10 mouse cellular contexts compared by ENCODE assay signal in genomic region chr17:49889629-49890028, GRCm38 (mm10).
DNase-seq lines count a peak whose midpoint lies in the region; ATAC-seq and TF ChIP-seq lines count a peak whose summit lies in the region.
"Had no signal": no experiment of that assay in that cellular context is flagged by ENCODE, and none has a peak within 500 bp of the region (broad histone marks: within the 10 kb centered on the region; RNA-seq: fewer than 3 reads in every experiment).

No protein-coding gene starts in this region.

- no peak overlapping the region for H3K4me3 ChIP-seq in heart, adult 2 months
- H3K4me3 ChIP-seq in ES-E14 (ENCODE audit: insufficient read depth in 1 of 2, low read depth in 1 of 2, low read length in 2 of 2, poor library complexity in 1 of 2, severe bottlenecking in 1 of 2), result no peak overlapping the region
- no peak overlapping the region for H3K4me3 ChIP-seq in hindbrain, embryonic 10.5 days
- H3K4me3 ChIP-seq in midbrain, embryonic 13.5 days (replicated peaks), result no peak overlapping the region
- no peak overlapping the region for H3K4me3 ChIP-seq in liver, embryonic 12.5 days
- no peak overlapping the region for H3K4me3 ChIP-seq in liver, embryonic 11.5 days (ENCODE audit: low read depth, low read length)
- H3K4me3 ChIP-seq: embryonic facial prominence, embryonic 13.5 days had no signal

- H3K27ac ChIP-seq in heart, adult 2 months, result no peak overlapping the region
- H3K27ac ChIP-seq in ES-E14 (ENCODE audit: insufficient read depth, low read depth, low read length, poor library complexity, severe bottlenecking), result no peak overlapping the region
- H3K27ac ChIP-seq in hindbrain, embryonic 10.5 days, result peak overlapping the region; percentile 31
- no peak overlapping the region for H3K27ac ChIP-seq in midbrain, embryonic 13.5 days
- H3K27ac ChIP-seq in liver, embryonic 12.5 days, result no peak overlapping the region
- H3K27ac ChIP-seq in liver, embryonic 11.5 days (ENCODE audit: low read depth, low read length), result no peak overlapping the region
- H3K27ac ChIP-seq: embryonic facial prominence, embryonic 13.5 days; liver, embryonic 14.5 days had no signal

- no peaks in the 10 kb centered on the region for H3K27me3 ChIP-seq in heart, adult 2 months (ENCODE audit: control insufficient read depth, insufficient read depth, low read length)
- H3K27me3 ChIP-seq in hindbrain, embryonic 10.5 days (ENCODE audit: insufficient read depth, poor library complexity, severe bottlenecking), result no peaks in the 10 kb centered on the region
- H3K27me3 ChIP-seq in midbrain, embryonic 13.5 days, result no peaks in the 10 kb centered on the region
- no peaks in the 10 kb centered on the region; the same call in 1 of the 2 replicates for H3K27me3 ChIP-seq in liver, embryonic 12.5 days (replicated peaks)
- no peaks in the 10 kb centered on the region for H3K27me3 ChIP-seq in liver, embryonic 11.5 days (replicated peaks; ENCODE audit: control insufficient read depth, insufficient read depth, low read length)
- H3K27me3 ChIP-seq: embryonic facial prominence, embryonic 13.5 days had no signal

- H3K4me2 ChIP-seq in midbrain, embryonic 13.5 days (replicated peaks), result no peak overlapping the region
- no peak overlapping the region for H3K4me2 ChIP-seq in liver, embryonic 12.5 days
- H3K4me2 ChIP-seq in liver, embryonic 11.5 days, result no peak overlapping the region
- H3K4me2 ChIP-seq: embryonic facial prominence, embryonic 13.5 days had no signal

- DNase-seq in heart, adult 2 months, result no peak
- no peak for DNase-seq in heart, postnatal 36 days
- DNase-seq in ES-E14 (ENCODE audit: low read depth, low spot score), result peak; percentile 60
- peak; percentile 53 for DNase-seq in hindbrain, embryonic 10.5 days (ENCODE audit: low spot score)
- no peak for DNase-seq in layer of hippocampus, adult 8-10 months (ENCODE audit: low spot score in 2 of 2)
- no peak for DNase-seq in liver, embryonic 11.5 days (ENCODE audit: low spot score)

- in situ Hi-C loops in ES-E14 (cut with MboI; ENCODE audit: low sequenced_read_pairs in 2 of 2, unreplicated experiment in 2 of 2), result loop anchor here (10.0 to 25.0 kb wide), 2 partner anchors 355 to 377 kb away; no protein-coding TSS in a partner anchor

- no peak for TF ChIP-seq EP300 in heart, adult 2 months (IDR thresholded peaks at IDR 0.05; ENCODE audit: insufficient read depth, low read depth, low read length)

- no peak for TF ChIP-seq POLR2A in heart, adult 2 months (IDR thresholded peaks at IDR 0.05; ENCODE audit: insufficient read depth, low read depth, low read length)

- no peaks in the 10 kb centered on the region for H3K9me3 ChIP-seq in ES-E14 (ENCODE audit: control insufficient read depth, insufficient read depth, low read depth, low read length)
- H3K9me3 ChIP-seq in hindbrain, embryonic 10.5 days, result no peaks in the 10 kb centered on the region
- H3K9me3 ChIP-seq in midbrain, embryonic 13.5 days, result no peaks in the 10 kb centered on the region
- no peaks in the 10 kb centered on the region for H3K9me3 ChIP-seq in liver, embryonic 12.5 days (replicated peaks)
- H3K9me3 ChIP-seq in liver, embryonic 11.5 days (ENCODE audit: control insufficient read depth, low read length), result no peaks in the 10 kb centered on the region
- H3K9me3 ChIP-seq: embryonic facial prominence, embryonic 13.5 days had no signal

- H3K79me2 ChIP-seq in heart, adult 2 months (replicated peaks; ENCODE audit: control insufficient read depth, insufficient read depth, low read length), result no peaks in the 10 kb centered on the region

- 0 out of 2 replicates have a peak, but pooled peaks have one; percentile 19 for TF ChIP-seq CTCF in heart, adult 2 months (IDR thresholded peaks at IDR 0.05)

- WGBS in heart, adult 2 months, result 63% methylated on average over 7 of the region's 7 CpGs
- 21% methylated on average over 7 of the region's 7 CpGs for WGBS in hindbrain, embryonic 10.5 days
- 27% methylated on average over 7 of the region's 7 CpGs for WGBS in midbrain, embryonic 13.5 days
- WGBS in liver, embryonic 12.5 days (ENCODE audit: insufficient replicate concordance), result 40% methylated on average over 7 of the region's 7 CpGs
- 37% methylated on average over 7 of the region's 7 CpGs for WGBS in liver, embryonic 11.5 days

- H3K4me1 ChIP-seq in heart, adult 2 months (ENCODE audit: control insufficient read depth, insufficient read depth, low read length), result no peaks in the 10 kb centered on the region
- peaks cover 0 to 4% of the 10 kb centered on the region in 2 experiments; a peak in 1 of 4 replicates for H3K4me1 ChIP-seq in ES-E14 (ENCODE audit: control insufficient read depth in 2 of 2, insufficient read depth in 2 of 2, low read length in 2 of 2, poor library complexity in 1 of 2)
- peaks cover 42% of the 10 kb centered on the region for H3K4me1 ChIP-seq in hindbrain, embryonic 10.5 days (replicated peaks)
- H3K4me1 ChIP-seq in midbrain, embryonic 13.5 days (replicated peaks), result peaks cover 28% of the 10 kb centered on the region
- H3K4me1 ChIP-seq in liver, embryonic 12.5 days, result 0 out of 2 replicates have a peak, but pooled peaks cover 5% of the 10 kb centered on the region
- 0 out of 2 replicates have a peak, but pooled peaks cover 2% of the 10 kb centered on the region for H3K4me1 ChIP-seq in liver, embryonic 11.5 days (replicated peaks; ENCODE audit: control insufficient read depth, insufficient read depth, low read length)

- H3K36me3 ChIP-seq in heart, adult 2 months (ENCODE audit: control insufficient read depth, insufficient read depth, low read length), result no peaks in the 10 kb centered on the region
- H3K36me3 ChIP-seq in ES-E14 (ENCODE audit: control insufficient read depth, insufficient read depth, low read length, poor library complexity, severe bottlenecking), result no peaks in the 10 kb centered on the region
- no peaks in the 10 kb centered on the region for H3K36me3 ChIP-seq in hindbrain, embryonic 10.5 days
- no peaks in the 10 kb centered on the region for H3K36me3 ChIP-seq in midbrain, embryonic 13.5 days
- no peaks in the 10 kb centered on the region for H3K36me3 ChIP-seq in liver, embryonic 12.5 days
- H3K36me3 ChIP-seq in liver, embryonic 11.5 days (ENCODE audit: control insufficient read depth, insufficient read depth, low read length), result no peaks in the 10 kb centered on the region
- H3K36me3 ChIP-seq: embryonic facial prominence, embryonic 13.5 days had no signal

- peak; percentile 65 for ATAC-seq in midbrain, embryonic 13.5 days
- no peak for ATAC-seq in liver, embryonic 12.5 days
- ATAC-seq in liver, embryonic 11.5 days (replicated peaks; ENCODE audit: low FRiP score), result no peak

- intact Hi-C loops in heart, adult 2 months (cut with DNase I), result no loop called here
- intact Hi-C loops in heart, postnatal 36 days (cut with DNase I), result no loop called here

- no peak overlapping the region for H3K9ac ChIP-seq in heart, adult 2 months (ENCODE audit: low read depth, low read length)
- no peak overlapping the region for H3K9ac ChIP-seq in ES-E14 (ENCODE audit: insufficient read depth, low read depth, low read length, poor library complexity, severe bottlenecking)
- H3K9ac ChIP-seq in midbrain, embryonic 13.5 days (replicated peaks), result no peak overlapping the region
- H3K9ac ChIP-seq in liver, embryonic 12.5 days, result no peak overlapping the region
- no peak overlapping the region for H3K9ac ChIP-seq in liver, embryonic 11.5 days (ENCODE audit: low read depth, low read length)
- H3K9ac ChIP-seq: embryonic facial prominence, embryonic 13.5 days; liver, embryonic 14.5 days had no signal

TF ChIP-seq in ES-E14, 5 proteins besides CTCF, POLR2A, EP300 and RAD21:
- 0 out of 2 replicates have a peak, but pooled peaks have one; percentile 22 for TF ChIP-seq ZC3H11A (IDR thresholded peaks at IDR 0.05; ENCODE audit: borderline replicate concordance, low read depth, low read length)
- TF ChIP-seq ZNF384 (IDR thresholded peaks at IDR 0.05; ENCODE audit: low read depth, low read length), result no peak

Comparison
In these comparisons a context has a peak if more than half of its experiments do, and no peak if none do; other contexts are left out.
1. DNase-seq: peak in ES-E14 (single experiment) and hindbrain, embryonic 10.5 days (single experiment); none in heart, adult 2 months (0 of 2), heart, postnatal 36 days (0 of 2), layer of hippocampus, adult 8-10 months (0 of 2) and liver, embryonic 11.5 days (single experiment).